Mouse (Mus musculus) intestine, embryonic 14.5 days (tissue): ENCODE measurements around the gene Acadl. TPM values are rescaled to one million over a fixed set of nuclear protein-coding genes. Genes with fewer than 3 reads are reported as not detected.
A peak's percentile ranks its signal among the peaks of the same experiment; 100 is the strongest.

Experiments used
- ATAC-seq: fragments of 200-750 bp; cut with Nextera tagmentation; replicated peaks from 2 replicates; pipeline ENCODE4 v1.8.0; 2017; ENCODE audit warnings: low read depth, moderate number of reproducible peaks, moderate TSS enrichment, moderate library complexity; ENCODE audit not compliant: low FRiP score, low TSS enrichment
- DNase-seq: peaks from one replicate; pipeline ENCODE4 v3.0.0-alpha.2; 2018; ENCODE audit warnings: low spot score
- H3K27ac ChIP-seq: fragments of 300-500 bp; sonication (generic); 2 replicates; pipeline ENCODE4 v1.5.1; 2014; ENCODE audit warnings: low read depth, mild to moderate bottlenecking, control low read depth
- H3K27me3 ChIP-seq: fragments of 300-500 bp; sonication (generic); replicated peaks from 2 replicates; pipeline ENCODE4 v1.6.1; 2014; ENCODE audit warnings: low read length, control low read depth; ENCODE audit not compliant: control insufficient read depth, insufficient read depth
- H3K36me3 ChIP-seq: fragments of 300-500 bp; sonication (generic); 2 replicates; pipeline ENCODE4 v1.6.1; 2014; ENCODE audit warnings: low read length, control low read depth; ENCODE audit not compliant: control insufficient read depth, insufficient read depth
- H3K4me1 ChIP-seq: fragments of 300-500 bp; sonication (generic); replicated peaks from 2 replicates; pipeline ENCODE4 v1.6.1; 2014; ENCODE audit warnings: low read length, control low read depth, mixed read lengths; ENCODE audit not compliant: control insufficient read depth, insufficient read depth
- H3K4me2 ChIP-seq: fragments of 300-500 bp; sonication (generic); 2 replicates; pipeline ENCODE4 v1.6.1; 2014; ENCODE audit warnings: low read length
- H3K4me3 ChIP-seq: fragments of 300-500 bp; sonication (generic); 2 replicates; pipeline ENCODE4 v1.5.1; 2014; ENCODE audit warnings: low read depth, low read length, control low read depth, mixed read lengths
- H3K9ac ChIP-seq: fragments of 300-500 bp; sonication (generic); 2 replicates; pipeline ENCODE4 v1.6.1; 2014; ENCODE audit warnings: mild to moderate bottlenecking, low read length
- H3K9me3 ChIP-seq: fragments of 300-500 bp; sonication (generic); 2 replicates; pipeline ENCODE4 v1.6.1; 2016; ENCODE audit warnings: low read length, control low read depth; ENCODE audit not compliant: control insufficient read depth
- WGBS: fragments of 180-500 bp; shearing (Covaris S2); extraction: QIAGEN DNeasy Blood & Tissue Kit; methylation state at CpG from one replicate; pipeline ENCODE4 v1.1.7; 2014; 5-methylcytosine and 5-hydroxymethylcytosine counted together
- polyA plus RNA-seq: library from polyadenylated mRNA; unstranded; fragments of >200 nt; fragmentation: Nextera tagmentation; extraction: Ambion mirVana; gene quantifications from 2 replicates; pipeline ENCODE4 v1.2.1, GENCODE M21; 2014

The Acadl gene
- polyA plus RNA-seq, 1 experiment from 2014 or later, result 121 TPM

DNA sequence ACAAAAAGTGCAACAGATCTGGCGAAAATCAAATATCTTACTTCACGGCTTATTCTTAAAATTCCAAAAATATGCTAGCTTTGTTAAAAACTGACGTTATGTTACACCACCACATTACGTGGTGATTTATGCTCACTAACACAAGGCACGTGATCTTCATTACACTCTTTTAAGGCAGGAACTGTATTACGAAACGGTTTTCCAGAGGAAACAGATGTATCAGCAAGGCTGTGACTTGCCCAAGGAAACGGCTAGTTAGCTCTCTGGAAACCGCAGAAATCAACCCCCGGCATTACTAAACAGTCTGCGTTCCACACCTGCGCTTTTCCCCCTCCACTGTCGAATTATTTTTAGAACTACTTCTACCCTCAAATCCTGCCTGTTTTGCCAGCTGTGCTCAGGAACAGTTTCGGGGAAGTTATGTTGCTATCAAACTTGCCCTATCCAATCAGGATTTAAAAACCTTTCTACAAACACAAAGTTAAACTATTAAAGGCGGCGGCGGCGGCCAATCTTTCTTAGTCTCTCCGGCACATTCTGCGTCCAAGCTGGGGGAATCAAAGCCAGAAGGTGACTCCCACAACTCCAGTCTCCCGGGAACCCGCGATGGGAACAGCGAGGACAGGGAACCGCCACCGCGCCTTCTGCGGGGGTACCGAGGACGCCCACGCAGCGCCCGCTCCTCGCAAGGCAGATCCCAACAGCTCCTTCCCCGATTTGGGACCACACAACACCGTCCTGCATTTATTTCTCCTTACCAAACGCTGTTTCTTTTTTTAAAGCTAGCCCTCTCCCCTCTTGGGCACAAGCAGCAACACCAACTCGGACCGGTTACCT is 46.9 kb downstream of the Acadl start:
- under 1% methylated on average over 39 of the region's 39 CpGs for WGBS
- Histone ChIP-seq H3K9me3 (no peaks in the 10 kb centered on the region), H3K36me3 (no peaks in the 10 kb centered on the region), H3K27ac (peak overlapping the region; percentile 92), H3K27me3 (no peaks in the 10 kb centered on the region), H3K9ac (peak overlapping the region; percentile 78), H3K4me3 (peak overlapping the region; percentile 83), H3K4me2 (peak overlapping the region; percentile 59), H3K4me1 (peaks cover 13% of the 10 kb centered on the region)
- DNase-seq (no peak), ATAC-seq (peak; percentile 16)

- Histone ChIP-seq H3K9ac (no peak overlapping the region), H3K4me1 (peaks cover 15% of the 10 kb centered on the region), H3K4me2 (peak overlapping the region; percentile 59), H3K27me3 (no peaks in the 10 kb centered on the region), H3K36me3 (no peaks in the 10 kb centered on the region), H3K9me3 (no peaks in the 10 kb centered on the region), H3K4me3 (0 out of 2 replicates have a peak overlapping the region, but pooled peaks have one; percentile 1), H3K27ac (no peak overlapping the region)
- no peak for ATAC-seq
- WGBS, result 50% methylated on average over 8 of the region's 8 CpGs
- DNase-seq, result no peak
Measured at GRCm38 (mm10) chr1:66814756-66815155, 48.3 kb downstream of the Acadl start.

GRCm38 (mm10) chr1:66813191-66813590 is 49.9 kb downstream of the Acadl start:
- no peak overlapping the region for H3K4me2 ChIP-seq

DNA sequence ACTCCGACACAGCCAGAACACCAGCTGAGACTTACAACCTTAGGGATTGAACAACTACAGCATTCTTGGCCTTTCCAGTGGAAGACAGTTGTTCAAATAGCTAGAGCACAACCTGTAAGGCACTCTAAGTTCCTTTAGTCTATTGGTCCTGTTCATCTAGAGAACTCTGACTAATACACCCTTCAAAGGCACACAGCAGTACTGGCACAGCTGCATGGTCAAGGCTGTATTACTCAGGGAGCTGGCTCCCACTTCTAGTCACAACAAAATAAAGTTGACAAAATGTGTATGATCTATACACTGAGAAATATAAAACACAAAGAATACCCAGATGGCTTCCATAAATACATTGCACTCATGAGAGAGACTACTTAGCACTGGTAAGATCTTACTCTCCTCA is 56.3 kb downstream of the Acadl start:
- Histone ChIP-seq H3K27me3 (no peaks in the 10 kb centered on the region), H3K4me2 (no peak overlapping the region), H3K4me1 (0 out of 2 replicates have a peak, but pooled peaks cover 7% of the 10 kb centered on the region), H3K4me3 (no peak overlapping the region), H3K36me3 (peaks cover 4% of the 10 kb centered on the region), H3K27ac (no peak overlapping the region), H3K9me3 (no peaks in the 10 kb centered on the region), H3K9ac (no peak overlapping the region)
- DNase-seq (no peak), ATAC-seq (no peak)
- 93% methylated on average over 1 of the region's 1 CpGs for WGBS

More at GRCm38 (mm10) chr1:66813191-66813590, 49.9 kb downstream of the Acadl start:
- Histone ChIP-seq H3K27me3 (no peaks in the 10 kb centered on the region), H3K4me1 (peaks cover 17% of the 10 kb centered on the region), H3K4me3 (no peak overlapping the region), H3K9ac (no peak overlapping the region), H3K36me3 (no peaks in the 10 kb centered on the region), H3K9me3 (no peaks in the 10 kb centered on the region), H3K27ac (no peak overlapping the region)
- 76% methylated on average over 1 of the region's 1 CpGs for WGBS
- no peak for DNase-seq
- no peak for ATAC-seq

GRCm38 (mm10) chr1:66805408-66805807 is 57.7 kb downstream of the Acadl start:
- peaks cover 15% of the 10 kb centered on the region for H3K36me3 ChIP-seq
- no peak overlapping the region for H3K9ac ChIP-seq
- H3K4me3 ChIP-seq, result no peak overlapping the region
- H3K4me1 ChIP-seq, result 0 out of 2 replicates have a peak, but pooled peaks cover 7% of the 10 kb centered on the region
- 91% methylated on average over 1 of the region's 1 CpGs for WGBS
- H3K27ac ChIP-seq, result no peak overlapping the region
- no peaks in the 10 kb centered on the region for H3K27me3 ChIP-seq
- no peak overlapping the region for H3K4me2 ChIP-seq
- no peak for ATAC-seq
- DNase-seq, result no peak
- H3K9me3 ChIP-seq, result no peaks in the 10 kb centered on the region

DNA sequence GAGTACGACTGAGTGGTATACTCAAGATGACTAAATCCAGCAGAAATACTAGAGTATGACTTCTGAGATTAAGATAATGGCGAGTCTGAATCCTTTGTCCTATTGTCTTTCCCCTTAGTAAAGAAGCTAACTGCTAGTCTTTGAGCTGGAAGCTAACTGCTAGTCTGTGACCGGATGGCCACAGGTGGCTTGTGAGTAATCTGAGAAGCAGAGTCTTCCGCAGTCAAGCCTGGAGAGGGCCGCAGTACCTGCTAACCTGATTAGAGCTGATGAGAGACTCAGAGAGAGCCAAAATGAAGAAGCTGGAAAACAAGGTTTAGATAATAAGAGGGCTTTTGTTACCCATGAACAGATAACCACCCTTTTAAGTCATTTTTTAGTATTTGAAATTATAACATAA is 58.4 kb downstream of the Acadl start:
- Histone ChIP-seq H3K36me3 (peaks cover 20% of the 10 kb centered on the region), H3K27ac (no peak overlapping the region), H3K4me2 (no peak overlapping the region), H3K27me3 (no peaks in the 10 kb centered on the region), H3K9me3 (no peaks in the 10 kb centered on the region), H3K4me1 (0 out of 2 replicates have a peak, but pooled peaks cover 2% of the 10 kb centered on the region), H3K9ac (no peak overlapping the region), H3K4me3 (no peak overlapping the region)
- ATAC-seq, result no peak
- 73% methylated on average over 5 of the region's 5 CpGs for WGBS
- DNase-seq, result no peak

- Histone ChIP-seq H3K27me3 (no peaks in the 10 kb centered on the region), H3K4me2 (no peak overlapping the region), H3K4me3 (no peak overlapping the region), H3K9ac (no peak overlapping the region), H3K36me3 (peaks cover 25% of the 10 kb centered on the region), H3K4me1 (no peaks in the 10 kb centered on the region), H3K9me3 (no peaks in the 10 kb centered on the region), H3K27ac (no peak overlapping the region)
- DNase-seq, result no peak
- 79% methylated on average over 2 of the region's 2 CpGs for WGBS
- no peak for ATAC-seq
Measured at GRCm38 (mm10) chr1:66797962-66798361, 65.1 kb downstream of the Acadl start.

GRCm38 (mm10) chr1:66792838-66793466 is 70.1 kb downstream of the Acadl start:
- H3K9me3 ChIP-seq, result no peaks in the 10 kb centered on the region
- ATAC-seq, result no peak

More at GRCm38 (mm10) chr1:66792838-66793466, 70.1 kb downstream of the Acadl start:
- no peak overlapping the region for H3K27ac ChIP-seq
- no peak overlapping the region for H3K4me2 ChIP-seq
- peaks cover 5% of the 10 kb centered on the region; the same call in 1 of the 2 replicates for H3K36me3 ChIP-seq
- WGBS, result 85% methylated on average over 2 of the region's 2 CpGs
- no peaks in the 10 kb centered on the region for H3K27me3 ChIP-seq
- DNase-seq, result no peak
- no peaks in the 10 kb centered on the region for H3K4me1 ChIP-seq
- no peak overlapping the region for H3K4me3 ChIP-seq
- H3K9ac ChIP-seq, result no peak overlapping the region
